Mouse (Mus musculus) bone marrow macrophage, adult 2 months (primary cell): Measurements from ENCODE around the gene Stac2. TPM values are rescaled to one million over a fixed set of nuclear protein-coding genes. Genes with fewer than 3 reads are reported as not detected.

Source experiments
- H3K27ac ChIP-seq: 2 replicates; pipeline ENCODE4 v1.5.1; 2012; ENCODE audit warnings: low read depth, low read length; ENCODE audit not compliant: insufficient read depth
- H3K4me1 ChIP-seq: 2 replicates; pipeline ENCODE4 v1.6.1; 2012; ENCODE audit warnings: low read length; ENCODE audit not compliant: control insufficient read depth, insufficient read depth
- H3K4me3 ChIP-seq: 2 replicates; pipeline ENCODE4 v1.5.1; 2012; ENCODE audit warnings: mild to moderate bottlenecking, low read length, moderate library complexity; ENCODE audit not compliant: insufficient read depth
- CTCF ChIP-seq: IDR thresholded peaks from 2 replicates; pipeline ENCODE4 v1.5.1; 2012; ENCODE audit warnings: low read depth, mild to moderate bottlenecking, low read length, moderate library complexity
- POLR2A ChIP-seq: IDR thresholded peaks from 2 replicates; pipeline ENCODE4 v1.6.1; 2012; ENCODE audit warnings: mild to moderate bottlenecking, low read depth, low read length, borderline replicate concordance
- polyA plus RNA-seq: library from polyadenylated mRNA; stranded (reverse); fragments of >200 nt; gene quantifications from 2 replicates; pipeline ENCODE4 v1.2.4, GENCODE M21; 2012; ENCODE audit not compliant: missing spikeins, insufficient read depth, insufficient read length

Gene Stac2
- polyA plus RNA-seq, 1 experiment, result 4.3 TPM

DNA sequence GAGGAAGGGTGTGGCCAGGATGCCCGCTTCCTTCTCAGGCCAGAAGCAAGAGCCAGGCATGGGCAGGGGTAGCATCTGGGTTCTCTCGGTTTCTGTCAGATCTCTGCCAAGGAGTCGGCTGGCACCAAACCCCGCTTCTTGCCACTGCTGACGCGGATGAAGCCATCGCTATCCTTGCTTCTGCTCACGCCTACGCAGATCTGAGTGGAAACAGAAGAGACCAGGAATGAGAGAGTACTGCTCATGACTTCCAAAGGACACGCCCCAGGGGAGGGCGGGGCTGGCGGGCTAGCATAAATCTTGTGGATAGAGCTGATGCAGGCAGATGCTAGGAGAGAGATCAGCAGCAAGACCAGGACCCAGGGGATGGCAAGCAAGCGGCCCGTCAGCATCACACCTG, 15.4 kb downstream of the Stac2 start:
- Histone ChIP-seq H3K27ac (no peak overlapping the region), H3K4me3 (no peak overlapping the region), H3K4me1 (peaks cover 10% of the 10 kb centered on the region)
- TF ChIP-seq CTCF (no peak), POLR2A (no peak)

- no peak for TF ChIP-seq CTCF
- no peak for TF ChIP-seq POLR2A
- peaks cover 3% of the 10 kb centered on the region for H3K4me1 ChIP-seq
- H3K4me3 ChIP-seq, result peak overlapping the region; percentile 19; the same call in 1 of the 2 replicates
- H3K27ac ChIP-seq, result no peak overlapping the region
Observed at GRCm38 (mm10) chr11:98035977-98036377, 17.3 kb downstream of the Stac2 start.

GRCm38 (mm10) chr11:98034840-98035239, 18.4 kb downstream of the Stac2 start:
- Histone ChIP-seq H3K4me1 (peaks cover 3% of the 10 kb centered on the region), H3K4me3 (no peak overlapping the region), H3K27ac (no peak overlapping the region)
- TF ChIP-seq CTCF (no peak), POLR2A (no peak)

DNA sequence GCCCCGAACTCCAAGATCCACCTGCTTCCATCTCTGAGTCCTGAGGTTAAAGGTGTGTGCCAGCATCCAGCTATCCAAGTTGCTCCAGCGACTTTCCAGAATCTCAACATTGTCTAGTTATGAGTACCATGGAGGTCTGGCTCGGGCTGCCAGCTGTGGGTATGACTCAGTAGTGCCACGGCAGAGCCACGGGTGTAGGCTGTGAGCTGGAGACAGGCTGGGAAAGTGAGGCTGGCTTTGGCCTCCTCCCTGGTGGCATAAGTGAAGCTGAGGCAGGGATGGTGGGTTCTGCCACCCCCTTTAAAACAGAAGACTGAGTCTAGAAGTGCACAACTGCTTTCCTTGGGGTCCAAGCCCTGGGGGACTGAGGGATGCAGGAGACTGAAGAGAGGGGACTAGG, 19.2 kb downstream of the Stac2 start:
- no peak overlapping the region for H3K4me3 ChIP-seq
- peaks cover 3% of the 10 kb centered on the region for H3K4me1 ChIP-seq
- no peak for TF ChIP-seq CTCF
- no peak for TF ChIP-seq POLR2A
- H3K27ac ChIP-seq, result no peak overlapping the region

DNA sequence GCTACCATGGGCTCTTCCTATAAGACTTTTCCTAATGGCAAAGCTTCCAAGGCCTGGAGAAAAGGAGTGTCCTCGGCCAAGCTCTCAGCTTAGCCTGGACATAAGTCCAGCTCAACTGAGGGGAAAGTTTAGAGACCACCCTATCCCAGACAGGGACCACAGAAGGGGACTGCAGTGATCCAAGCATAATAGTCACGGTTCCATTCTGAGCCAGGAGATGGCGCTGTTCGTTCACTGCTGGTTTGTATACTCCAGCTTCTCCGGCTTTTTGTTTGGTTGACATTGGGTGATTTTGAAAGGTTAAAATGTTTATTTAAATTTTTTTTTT, 21.9 kb downstream of the Stac2 start:
- Histone ChIP-seq H3K27ac (no peak overlapping the region), H3K4me1 (peaks cover 6% of the 10 kb centered on the region; the same call in 1 of the 2 replicates), H3K4me3 (no peak overlapping the region)
- TF ChIP-seq CTCF (peak; percentile 83), POLR2A (no peak)

DNA sequence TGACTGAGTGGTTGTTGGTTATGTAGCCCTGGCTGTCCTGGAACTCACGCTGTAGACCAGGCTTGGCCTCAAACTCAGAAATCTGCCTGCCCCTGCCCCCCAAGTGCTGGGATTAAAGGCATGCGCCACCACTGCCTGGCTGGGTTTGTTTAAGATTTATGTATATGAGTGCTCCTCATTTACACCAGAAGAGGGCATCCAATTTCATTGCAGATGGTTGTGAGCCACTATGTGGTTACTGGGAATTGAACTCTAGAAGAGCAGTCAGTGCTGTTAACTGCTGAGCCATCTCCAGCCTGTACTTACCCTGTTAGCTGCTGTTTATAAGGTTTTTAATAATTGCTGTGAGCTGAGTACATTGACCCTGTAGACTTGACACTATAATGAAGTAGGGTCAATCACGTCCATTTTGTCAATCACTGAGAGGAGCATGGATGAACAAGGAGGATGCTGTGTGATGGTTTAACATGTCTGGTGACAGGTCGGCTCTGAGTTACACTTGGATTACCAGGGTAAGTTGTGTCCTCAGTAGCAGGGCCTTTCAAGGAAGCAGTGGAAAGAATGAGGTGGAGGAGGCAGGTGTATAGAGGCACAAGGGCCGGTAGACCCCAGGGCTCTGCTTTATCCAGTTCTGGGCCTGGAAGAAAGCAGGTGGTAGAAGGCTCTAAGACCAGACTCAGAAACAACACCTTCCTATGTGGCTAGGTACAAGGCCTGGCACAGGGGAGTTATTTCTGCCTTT, 22.4 kb downstream of the Stac2 start:
- Histone ChIP-seq H3K27ac (no peak overlapping the region), H3K4me3 (no peak overlapping the region), H3K4me1 (peaks cover 5% of the 10 kb centered on the region)
- TF ChIP-seq CTCF (no peak), POLR2A (peak; percentile 44; the same call in 1 of the 2 replicates)

DNA sequence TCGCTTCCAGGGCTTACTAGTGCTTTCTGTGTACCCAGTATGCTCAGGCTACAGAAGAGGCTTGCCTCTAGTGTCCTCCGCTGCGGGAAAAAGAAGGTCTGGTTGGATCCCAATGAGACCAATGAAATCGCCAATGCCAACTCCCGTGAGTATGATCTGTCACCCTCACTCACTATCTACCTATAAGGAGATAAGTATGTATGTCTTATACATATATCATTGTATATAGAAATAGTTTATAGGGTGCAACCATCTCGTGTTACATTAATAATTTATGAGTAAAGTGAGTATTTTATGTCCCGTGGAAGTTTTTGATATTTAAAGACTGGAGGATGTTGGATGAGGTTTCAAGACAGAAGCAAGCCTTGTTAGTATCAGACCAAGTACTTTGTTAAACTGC, 25.5 kb downstream of the Stac2 start:
- Histone ChIP-seq H3K27ac (peak overlapping the region; percentile 78), H3K4me1 (peaks cover 24% of the 10 kb centered on the region), H3K4me3 (peak overlapping the region; percentile 94)
- TF ChIP-seq POLR2A, result no peak
- no peak for TF ChIP-seq CTCF

GRCm38 (mm10) chr11:98027297-98027688, 26.0 kb downstream of the Stac2 start:
- Histone ChIP-seq H3K4me3 (peak overlapping the region; percentile 94), H3K27ac (peak overlapping the region; percentile 78), H3K4me1 (peaks cover 24% of the 10 kb centered on the region)
- TF ChIP-seq POLR2A (no peak), CTCF (no peak)

DNA sequence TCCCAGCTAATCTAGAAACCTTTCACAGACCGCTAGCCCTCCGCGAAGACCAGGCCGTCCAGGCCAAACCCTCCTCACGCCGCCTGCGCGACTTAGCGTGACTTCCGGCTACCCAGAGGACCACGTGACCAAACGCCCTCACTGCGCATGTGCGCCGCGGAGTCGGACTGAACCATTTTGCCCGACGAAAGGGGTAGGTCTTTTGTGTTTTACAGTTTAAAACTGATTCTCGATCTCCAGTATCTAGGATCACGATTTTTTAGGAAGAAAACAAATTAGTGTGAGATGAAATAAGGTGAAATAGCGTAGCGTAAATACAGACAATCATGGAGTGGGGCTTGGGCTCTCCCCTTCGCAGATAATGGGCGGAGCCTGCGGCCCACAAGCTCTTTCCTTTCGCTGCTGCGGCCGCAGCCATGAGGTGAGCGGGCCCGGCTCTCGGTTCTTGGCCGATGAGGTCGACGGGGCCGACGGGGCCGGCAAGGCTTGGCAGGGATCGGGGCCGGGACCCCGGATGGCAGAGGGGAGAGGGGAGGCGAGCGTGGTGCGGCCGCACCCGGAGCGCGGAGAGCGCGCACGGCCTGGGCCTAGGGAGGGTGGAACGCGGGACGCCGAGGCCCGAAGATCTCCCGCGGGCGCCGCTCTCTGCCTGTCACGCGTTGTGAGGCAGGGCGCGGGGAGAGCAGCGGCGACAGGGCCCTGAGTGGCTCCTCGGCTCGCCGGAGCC, 26.5 kb downstream of the Stac2 start, which contains the start of gene Rpl19:
Gene Rpl19, plus strand, starts transcription at position 141 of the 727 bp plus-strand sequence.
- peak within 1 kb of the TSS; percentile 90 for H3K27ac ChIP-seq
- H3K4me3 ChIP-seq, result peak within 1 kb of the TSS; percentile 94
- TF ChIP-seq POLR2A, result no peak; the same call in 1 of the 2 replicates
- no peak for TF ChIP-seq CTCF
- peaks cover 27% of the 10 kb centered on the region for H3K4me1 ChIP-seq

DNA sequence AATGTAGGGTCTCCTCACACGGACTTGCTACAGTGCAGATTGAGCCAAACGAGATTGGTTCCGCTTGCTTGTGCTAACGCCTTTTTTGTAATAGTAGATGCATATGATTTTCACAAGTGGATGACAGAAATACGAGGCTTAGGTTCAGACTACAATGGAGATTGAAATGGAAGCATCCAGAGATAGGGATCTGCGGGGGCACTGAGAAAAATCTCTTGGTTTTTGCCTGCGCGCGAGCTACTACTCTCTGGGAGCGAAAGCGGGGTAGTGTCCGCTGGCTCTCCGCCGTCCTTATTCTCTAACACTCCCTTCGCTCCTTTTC, 27.1 kb downstream of the Stac2 start:
- peaks cover 32% of the 10 kb centered on the region for H3K4me1 ChIP-seq
- H3K4me3 ChIP-seq, result peak overlapping the region; percentile 94
- TF ChIP-seq CTCF, result no peak
- TF ChIP-seq POLR2A, result peak; percentile 57; the same call in 1 of the 2 replicates
- H3K27ac ChIP-seq, result peak overlapping the region; percentile 90
